Mouse (Mus musculus): ENCODE results near the gene Nckap5. TPM values are rescaled to one million over a fixed set of nuclear protein-coding genes. Genes with fewer than 3 reads are reported as not detected.

Gene Nckap5
- polyA plus RNA-seq, 1 experiment: not detected

DNA sequence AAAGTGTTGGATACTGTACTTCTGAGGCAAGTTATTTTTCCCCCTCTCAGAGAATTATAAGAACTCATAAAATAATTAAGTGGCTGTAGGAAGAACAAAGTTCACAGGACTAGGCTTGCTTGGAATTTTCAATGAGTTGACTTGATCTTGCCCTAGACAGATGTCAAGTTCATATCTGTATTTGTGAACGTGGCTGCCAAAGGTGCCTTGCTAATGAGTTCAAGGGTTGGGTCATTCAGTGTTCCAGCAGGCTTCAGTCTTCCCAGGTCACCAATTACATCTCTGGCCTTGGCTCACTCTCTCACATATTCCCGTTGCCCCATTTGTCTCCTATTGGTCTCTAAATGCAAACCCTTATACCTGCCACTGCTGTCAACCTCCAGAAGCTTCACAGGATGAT is 846.0 kb downstream of the Nckap5 start:
- Histone ChIP-seq H3K4me3 (ENCODE audit: insufficient read depth, low read depth, low read length) (no peak overlapping the region), H3K4me1 (ENCODE audit: control insufficient read depth, insufficient read depth, low read length) (no peaks in the 10 kb centered on the region), H3K27ac (ENCODE audit: insufficient read depth, low read depth, low read length) (no peak overlapping the region)
- no peak for TF ChIP-seq POLR2A (IDR thresholded peaks at IDR 0.05; ENCODE audit: insufficient read depth, low read depth, low read length)
- TF ChIP-seq CTCF (IDR thresholded peaks at IDR 0.05; ENCODE audit: insufficient read depth, low read depth, low read length): no peak
- 91% methylated on average over 2 of the region's 2 CpGs for WGBS

GRCm38 (mm10) chr1:125974649-125975048 is 856.0 kb downstream of the Nckap5 start:
- no peak overlapping the region for H3K27ac ChIP-seq (ENCODE audit: insufficient read depth, low read depth, low read length)
- no peaks in the 10 kb centered on the region for H3K4me1 ChIP-seq (ENCODE audit: control insufficient read depth, insufficient read depth, low read length)
- WGBS: 87% methylated on average over 3 of the region's 3 CpGs
- H3K4me3 ChIP-seq (ENCODE audit: insufficient read depth, low read depth, low read length): no peak overlapping the region
- TF ChIP-seq CTCF (IDR thresholded peaks at IDR 0.05; ENCODE audit: insufficient read depth, low read depth, low read length): no peak
- TF ChIP-seq POLR2A (IDR thresholded peaks at IDR 0.05; ENCODE audit: insufficient read depth, low read depth, low read length): no peak

DNA sequence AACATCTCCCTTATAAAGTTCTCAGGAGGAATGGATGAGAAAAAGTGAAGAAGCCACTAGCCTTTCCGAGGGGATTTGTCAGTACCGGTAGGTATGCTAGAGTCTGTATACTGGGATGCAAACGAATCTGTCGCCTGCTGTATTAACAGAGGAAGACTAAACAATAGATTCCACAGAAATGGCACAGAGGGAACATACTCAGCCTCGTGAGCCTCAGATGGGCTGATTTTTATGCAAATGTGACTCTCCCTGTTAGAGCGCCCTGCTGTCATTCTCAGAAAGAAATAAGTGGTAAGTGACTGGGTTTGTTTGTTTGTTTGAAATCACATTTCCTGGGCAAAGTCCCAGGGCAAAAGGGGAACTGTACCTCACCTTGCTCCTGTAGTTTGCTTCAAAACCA is 858.7 kb downstream of the Nckap5 start:
- Histone ChIP-seq H3K4me3 (ENCODE audit: insufficient read depth, low read depth, low read length) (no peak overlapping the region), H3K27ac (ENCODE audit: insufficient read depth, low read depth, low read length) (no peak overlapping the region), H3K4me1 (ENCODE audit: control insufficient read depth, insufficient read depth, low read length) (no peaks in the 10 kb centered on the region)
- WGBS: 70% methylated on average over 6 of the region's 6 CpGs
- TF ChIP-seq CTCF (IDR thresholded peaks at IDR 0.05; ENCODE audit: insufficient read depth, low read depth, low read length) (no peak), POLR2A (IDR thresholded peaks at IDR 0.05; ENCODE audit: insufficient read depth, low read depth, low read length) (no peak)

- 94% methylated on average over 6 of the region's 6 CpGs for WGBS
- H3K4me3 ChIP-seq (ENCODE audit: insufficient read depth, low read depth, low read length): no peak overlapping the region
- TF ChIP-seq POLR2A (IDR thresholded peaks at IDR 0.05; ENCODE audit: insufficient read depth, low read depth, low read length) (no peak), CTCF (IDR thresholded peaks at IDR 0.05; ENCODE audit: insufficient read depth, low read depth, low read length) (no peak)
- no peaks in the 10 kb centered on the region for H3K4me1 ChIP-seq (ENCODE audit: control insufficient read depth, insufficient read depth, low read length)
- H3K27ac ChIP-seq (ENCODE audit: insufficient read depth, low read depth, low read length): no peak overlapping the region
Measured at GRCm38 (mm10) chr1:125967671-125968070, 862.9 kb downstream of the Nckap5 start.

DNA sequence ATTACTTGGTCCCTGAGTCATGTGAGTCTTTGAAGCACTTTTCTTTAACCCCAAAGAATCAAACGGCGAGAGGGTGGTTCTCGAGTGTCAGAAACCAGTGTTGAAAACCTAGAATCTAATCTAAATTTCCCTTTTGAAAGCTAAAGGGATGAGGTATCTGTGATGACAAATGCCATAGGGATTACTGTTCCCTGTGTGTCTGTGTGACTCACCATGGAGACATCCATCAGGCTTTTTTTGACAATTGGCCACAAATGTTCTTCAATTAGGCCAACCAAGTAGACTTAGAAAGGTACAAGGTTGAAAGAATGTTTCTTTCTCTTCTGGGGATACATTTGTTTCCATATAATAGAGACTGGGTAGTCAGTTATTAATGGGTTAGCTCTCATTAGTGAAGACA is 879.6 kb downstream of the Nckap5 start:
- WGBS: 90% methylated on average over 3 of the region's 3 CpGs
- H3K4me1 ChIP-seq (ENCODE audit: control insufficient read depth, insufficient read depth, low read length): no peaks in the 10 kb centered on the region
- no peak overlapping the region for H3K4me3 ChIP-seq (ENCODE audit: insufficient read depth, low read depth, low read length)
- H3K27ac ChIP-seq (ENCODE audit: insufficient read depth, low read depth, low read length): no peak overlapping the region
- no peak for TF ChIP-seq CTCF (IDR thresholded peaks at IDR 0.05; ENCODE audit: insufficient read depth, low read depth, low read length)

GRCm38 (mm10) chr1:125949076-125949475 is 881.5 kb downstream of the Nckap5 start:
- WGBS: 85% methylated on average over 6 of the region's 6 CpGs
- TF ChIP-seq POLR2A (IDR thresholded peaks at IDR 0.05; ENCODE audit: insufficient read depth, low read depth, low read length) (no peak), CTCF (IDR thresholded peaks at IDR 0.05; ENCODE audit: insufficient read depth, low read depth, low read length) (no peak)
- H3K27ac ChIP-seq (ENCODE audit: insufficient read depth, low read depth, low read length): no peak overlapping the region
- no peaks in the 10 kb centered on the region for H3K4me1 ChIP-seq (ENCODE audit: control insufficient read depth, insufficient read depth, low read length)
- no peak overlapping the region for H3K4me3 ChIP-seq (ENCODE audit: insufficient read depth, low read depth, low read length)

- Histone ChIP-seq H3K27ac (ENCODE audit: insufficient read depth, low read depth, low read length) (no peak overlapping the region), H3K4me1 (ENCODE audit: control insufficient read depth, insufficient read depth, low read length) (no peaks in the 10 kb centered on the region), H3K4me3 (ENCODE audit: insufficient read depth, low read depth, low read length) (no peak overlapping the region)
- TF ChIP-seq POLR2A (IDR thresholded peaks at IDR 0.05; ENCODE audit: insufficient read depth, low read depth, low read length): no peak
- TF ChIP-seq CTCF (IDR thresholded peaks at IDR 0.05; ENCODE audit: insufficient read depth, low read depth, low read length): no peak
- WGBS: 83% methylated on average over 9 of the region's 9 CpGs
Measured at GRCm38 (mm10) chr1:125945136-125945535, 885.5 kb downstream of the Nckap5 start.

GRCm38 (mm10) chr1:125943305-125943704 is 887.3 kb downstream of the Nckap5 start:
- WGBS: 93% methylated on average over 1 of the region's 1 CpGs
- H3K4me1 ChIP-seq (ENCODE audit: control insufficient read depth, insufficient read depth, low read length): no peaks in the 10 kb centered on the region
- H3K27ac ChIP-seq (ENCODE audit: insufficient read depth, low read depth, low read length): no peak overlapping the region
- TF ChIP-seq POLR2A (IDR thresholded peaks at IDR 0.05; ENCODE audit: insufficient read depth, low read depth, low read length) (no peak), CTCF (IDR thresholded peaks at IDR 0.05; ENCODE audit: insufficient read depth, low read depth, low read length) (no peak)
- no peak overlapping the region for H3K4me3 ChIP-seq (ENCODE audit: insufficient read depth, low read depth, low read length)

- H3K27ac ChIP-seq (ENCODE audit: insufficient read depth, low read depth, low read length): no peak overlapping the region
- WGBS: 90% methylated on average over 10 of the region's 10 CpGs
- no peak overlapping the region for H3K4me3 ChIP-seq (ENCODE audit: insufficient read depth, low read depth, low read length)
- no peaks in the 10 kb centered on the region for H3K4me1 ChIP-seq (ENCODE audit: control insufficient read depth, insufficient read depth, low read length)
- no peak for TF ChIP-seq CTCF (IDR thresholded peaks at IDR 0.05; ENCODE audit: insufficient read depth, low read depth, low read length)
- no peak for TF ChIP-seq POLR2A (IDR thresholded peaks at IDR 0.05; ENCODE audit: insufficient read depth, low read depth, low read length)
Measured at GRCm38 (mm10) chr1:125925486-125925885, 905.1 kb downstream of the Nckap5 start.

DNA sequence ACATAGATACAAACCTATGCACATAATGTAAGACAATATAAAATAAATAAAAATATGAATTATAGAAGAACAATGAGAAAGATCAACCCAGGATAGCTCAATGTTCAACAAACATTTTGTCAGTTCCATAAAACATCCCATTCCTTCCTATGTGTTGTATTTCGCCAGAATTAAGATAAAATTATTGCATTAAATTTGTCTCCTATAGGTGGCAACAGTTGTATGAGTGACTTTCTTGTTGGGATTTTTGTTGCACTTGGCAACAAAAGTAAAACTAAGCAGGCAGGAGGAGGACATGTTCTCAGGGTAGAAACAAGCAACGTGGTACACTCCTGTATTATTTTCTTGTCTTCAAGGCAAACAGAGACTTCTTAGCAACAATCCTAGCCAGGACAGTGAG is 907.5 kb downstream of the Nckap5 start:
- TF ChIP-seq POLR2A (IDR thresholded peaks at IDR 0.05; ENCODE audit: insufficient read depth, low read depth, low read length) (no peak), CTCF (IDR thresholded peaks at IDR 0.05; ENCODE audit: insufficient read depth, low read depth, low read length) (no peak)
- Histone ChIP-seq H3K4me3 (ENCODE audit: insufficient read depth, low read depth, low read length) (no peak overlapping the region), H3K27ac (ENCODE audit: insufficient read depth, low read depth, low read length) (no peak overlapping the region), H3K4me1 (ENCODE audit: control insufficient read depth, insufficient read depth, low read length) (no peaks in the 10 kb centered on the region)
- 50% methylated on average over 2 of the region's 2 CpGs for WGBS
